Comparison of ENCODE assay signal across 14 mouse cellular contexts in the genomic region with DNA sequence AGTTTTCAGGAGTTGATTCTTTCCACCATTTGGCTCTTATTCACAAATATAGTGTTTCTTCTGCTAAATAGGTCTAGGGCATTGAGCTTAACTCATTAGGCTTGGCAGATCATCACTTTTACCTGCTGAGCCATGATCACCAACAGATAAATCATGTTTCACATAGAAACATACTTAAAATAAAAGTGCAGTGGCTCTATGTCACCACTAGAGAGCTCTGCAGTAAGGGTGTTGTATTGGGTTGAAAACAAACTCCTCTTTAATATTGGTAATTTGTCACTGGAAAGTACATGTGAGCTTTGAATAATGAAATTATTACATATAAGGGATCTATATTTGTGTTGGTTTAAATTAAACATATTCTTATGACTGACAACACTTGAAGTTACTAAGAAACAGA. TPM values are rescaled to one million over a fixed set of nuclear protein-coding genes. Genes with fewer than 3 reads are reported as not detected.
DNase-seq lines count a peak whose midpoint lies in the region; ATAC-seq and TF ChIP-seq lines count a peak whose summit lies in the region.
"Had no signal": no experiment of that assay in that cellular context is flagged by ENCODE, and none has a peak within 500 bp of the region (broad histone marks: within the 10 kb centered on the region; RNA-seq: fewer than 3 reads in every experiment).

No protein-coding gene starts in this region.

- H3K9me3 ChIP-seq in hindbrain, postnatal 0 days (ENCODE audit: low read length), result no peaks in the 10 kb centered on the region
- no peaks in the 10 kb centered on the region for H3K9me3 ChIP-seq in hindbrain, embryonic 13.5 days
- no peaks in the 10 kb centered on the region for H3K9me3 ChIP-seq in midbrain, embryonic 14.5 days (ENCODE audit: control insufficient read depth, low read length)
- H3K9me3 ChIP-seq in midbrain, embryonic 10.5 days (replicated peaks), result no peaks in the 10 kb centered on the region
- no peaks in the 10 kb centered on the region for H3K9me3 ChIP-seq in kidney, embryonic 16.5 days (ENCODE audit: low read length)
- H3K9me3 ChIP-seq: heart, embryonic 15.5 days; lung, embryonic 15.5 days had no signal

- no peak for ATAC-seq in hindbrain, postnatal 0 days
- ATAC-seq in hindbrain, embryonic 13.5 days (ENCODE audit: low FRiP score), result no peak
- ATAC-seq in midbrain, embryonic 14.5 days (ENCODE audit: low FRiP score, low TSS enrichment), result no peak
- ATAC-seq in hematopoietic stem cell, adult 5-6 weeks (replicated peaks in 1 of 2; ENCODE audit: insufficient read depth in 1 of 2, low FRiP score in 2 of 2, low TSS enrichment in 1 of 2, low read depth in 1 of 2, poor library complexity in 2 of 2, severe bottlenecking in 2 of 2), result peak; percentile 61 to 65; a peak in 1 of 4 replicates
- ATAC-seq in cerebellum, adult (ENCODE audit: insufficient number of reproducible peaks, low FRiP score, low TSS enrichment), result no peak
- no peak for ATAC-seq in kidney, embryonic 16.5 days (ENCODE audit: low FRiP score, low TSS enrichment)

- H3K4me1 ChIP-seq in hindbrain, postnatal 0 days (ENCODE audit: insufficient read depth, low read length), result no peaks in the 10 kb centered on the region
- no peaks in the 10 kb centered on the region for H3K4me1 ChIP-seq in hindbrain, embryonic 13.5 days (replicated peaks)
- H3K4me1 ChIP-seq in midbrain, embryonic 14.5 days (ENCODE audit: control insufficient read depth, insufficient read depth, low read length), result no peaks in the 10 kb centered on the region
- H3K4me1 ChIP-seq in midbrain, embryonic 10.5 days, result no peaks in the 10 kb centered on the region
- no peaks in the 10 kb centered on the region for H3K4me1 ChIP-seq in kidney, embryonic 16.5 days (ENCODE audit: insufficient read depth, low read length)
- H3K4me1 ChIP-seq: heart, embryonic 15.5 days; lung, embryonic 15.5 days had no signal

- no peaks in the 10 kb centered on the region for H3K27me3 ChIP-seq in hindbrain, postnatal 0 days (ENCODE audit: insufficient read depth, low read length)
- H3K27me3 ChIP-seq in hindbrain, embryonic 13.5 days, result no peaks in the 10 kb centered on the region
- H3K27me3 ChIP-seq in midbrain, embryonic 14.5 days (ENCODE audit: control insufficient read depth, insufficient read depth, low read length), result no peaks in the 10 kb centered on the region
- H3K27me3 ChIP-seq in midbrain, embryonic 10.5 days (ENCODE audit: low read depth, poor library complexity, severe bottlenecking), result no peaks in the 10 kb centered on the region
- no peaks in the 10 kb centered on the region for H3K27me3 ChIP-seq in kidney, embryonic 16.5 days (ENCODE audit: insufficient read depth, low read length)
- H3K27me3 ChIP-seq: heart, embryonic 15.5 days; lung, embryonic 15.5 days had no signal

- H3K4me3 ChIP-seq in hindbrain, postnatal 0 days (ENCODE audit: low read length), result no peak overlapping the region
- H3K4me3 ChIP-seq in hindbrain, embryonic 13.5 days, result no peak overlapping the region
- H3K4me3 ChIP-seq in midbrain, embryonic 14.5 days (replicated peaks; ENCODE audit: low read depth, low read length), result no peak overlapping the region
- H3K4me3 ChIP-seq in midbrain, embryonic 10.5 days, result no peak overlapping the region
- H3K4me3 ChIP-seq in kidney, embryonic 16.5 days (ENCODE audit: low read length), result no peak overlapping the region
- H3K4me3 ChIP-seq: heart, embryonic 15.5 days; lung, embryonic 15.5 days had no signal

- DNase-seq in hindbrain, postnatal 0 days (ENCODE audit: low spot score), result peak; percentile 18
- peak; percentile 15 for DNase-seq in midbrain, embryonic 14.5 days
- no peak for DNase-seq in midbrain, embryonic 10.5 days (ENCODE audit: low spot score)
- no peak for DNase-seq in right cerebral cortex, postnatal 14 days
- DNase-seq: embryo, embryonic 11 days; kidney, adult 8-10 months; spleen, adult 18-20 months had no signal

- H3K36me3 ChIP-seq in hindbrain, postnatal 0 days (ENCODE audit: insufficient read depth, low read length), result no peaks in the 10 kb centered on the region
- no peaks in the 10 kb centered on the region for H3K36me3 ChIP-seq in hindbrain, embryonic 13.5 days
- no peaks in the 10 kb centered on the region for H3K36me3 ChIP-seq in midbrain, embryonic 14.5 days (ENCODE audit: control insufficient read depth, insufficient read depth, low read length)
- H3K36me3 ChIP-seq in midbrain, embryonic 10.5 days, result no peaks in the 10 kb centered on the region
- no peaks in the 10 kb centered on the region for H3K36me3 ChIP-seq in kidney, embryonic 16.5 days (ENCODE audit: insufficient read depth, low read length)
- H3K36me3 ChIP-seq: heart, embryonic 15.5 days; lung, embryonic 15.5 days had no signal

- no peak overlapping the region for H3K4me2 ChIP-seq in hindbrain, postnatal 0 days (ENCODE audit: low read depth, low read length)
- no peak overlapping the region for H3K4me2 ChIP-seq in hindbrain, embryonic 13.5 days
- H3K4me2 ChIP-seq in midbrain, embryonic 14.5 days (ENCODE audit: low read length), result no peak overlapping the region
- no peak overlapping the region for H3K4me2 ChIP-seq in kidney, embryonic 16.5 days (replicated peaks; ENCODE audit: low read depth, low read length)
- H3K4me2 ChIP-seq: heart, embryonic 15.5 days; lung, embryonic 15.5 days had no signal

- H3K27ac ChIP-seq in hindbrain, postnatal 0 days, result no peak overlapping the region
- no peak overlapping the region for H3K27ac ChIP-seq in hindbrain, embryonic 13.5 days
- no peak overlapping the region for H3K27ac ChIP-seq in midbrain, embryonic 14.5 days (replicated peaks; ENCODE audit: low read depth, low read length)
- no peak overlapping the region for H3K27ac ChIP-seq in midbrain, embryonic 10.5 days (replicated peaks)
- no peak overlapping the region for H3K27ac ChIP-seq in kidney, embryonic 16.5 days (ENCODE audit: low read length)
- H3K27ac ChIP-seq: heart, embryonic 15.5 days; lung, embryonic 15.5 days had no signal

- H3K9ac ChIP-seq in hindbrain, postnatal 0 days (replicated peaks; ENCODE audit: low read length), result no peak overlapping the region
- H3K9ac ChIP-seq in hindbrain, embryonic 13.5 days, result no peak overlapping the region
- no peak overlapping the region for H3K9ac ChIP-seq in midbrain, embryonic 14.5 days (replicated peaks; ENCODE audit: low read length)
- no peak overlapping the region for H3K9ac ChIP-seq in kidney, embryonic 16.5 days (replicated peaks; ENCODE audit: low read length)
- H3K9ac ChIP-seq: heart, embryonic 15.5 days; lung, embryonic 15.5 days had no signal

- peak; percentile 56 for TF ChIP-seq CTCF in hindbrain, postnatal 0 days (IDR thresholded peaks at IDR 0.05; ENCODE audit: low read depth)

RNA-seq across cellular contexts. Expression of a gene that starts 15.2 kb away (rescaled TPM):
- total RNA-seq in hindbrain, postnatal 0 days (2014; rRNA removed), result not detected in 2 replicates
- polyA plus RNA-seq in hindbrain, postnatal 0 days (2015; fragmentation: Nextera tagmentation; extraction: Ambion mirVana), result not detected in 2 replicates
- not detected in 2 replicates for polyA plus RNA-seq in hindbrain, embryonic 13.5 days (2015; fragmentation: Nextera tagmentation; extraction: Ambion mirVana)
- 0.21 TPM in 1 of 2 replicates, not detected in the other for polyA plus RNA-seq in midbrain, embryonic 14.5 days (2014; fragmentation: Nextera tagmentation; extraction: Ambion mirVana)
- 0.10 and 0.17 TPM in 2 replicates for polyA plus RNA-seq in midbrain, embryonic 10.5 days (2016; fragmentation: Nextera tagmentation; extraction: Ambion mirVana)
- total RNA-seq in hematopoietic stem cell, adult 5-6 weeks (2017), result 340 and 460 TPM in 2 replicates
- polyA plus RNA-seq in kidney, embryonic 16.5 days (2015; fragmentation: Nextera tagmentation; extraction: Ambion mirVana), result 0.13 TPM in 1 of 2 replicates, not detected in the other
- total RNA-seq: left cerebral cortex, adult 18-20 months had no signal

Comparison
In these comparisons a context has a peak if more than half of its experiments do, and no peak if none do; other contexts are left out.
1. DNase-seq: peak in hindbrain, postnatal 0 days (single experiment) and midbrain, embryonic 14.5 days (single experiment); none in midbrain, embryonic 10.5 days (single experiment) and right cerebral cortex, postnatal 14 days (single experiment).
2. ATAC-seq: peak in hematopoietic stem cell, adult 5-6 weeks (2 of 2); none in hindbrain, postnatal 0 days (single experiment), hindbrain, embryonic 13.5 days (single experiment), midbrain, embryonic 14.5 days (single experiment), cerebellum, adult (single experiment) and kidney, embryonic 16.5 days (single experiment).